Mouse (Mus musculus): ENCODE measurements around the gene Coa3. TPM values are rescaled to one million over a fixed set of nuclear protein-coding genes. Genes with fewer than 3 reads are reported as not detected.

The Coa3 gene
- polyA plus RNA-seq, 1 experiment from 2014 or later = 164 TPM

Other genes with a start within 250 kb of the Coa3 start
- gene Naglu, start 209.1 kb downstream of the Coa3 start, polyA plus RNA-seq (2015; fragmentation: Nextera tagmentation; extraction: Ambion mirVana) = 10.5 and 11.5 TPM in 2 replicates
- 0.10 and 0.13 TPM in 2 replicates for gene Hsd17b1, start 200.7 kb downstream of the Coa3 start, polyA plus RNA-seq (2015; fragmentation: Nextera tagmentation; extraction: Ambion mirVana)
- 37.3 and 40.5 TPM in 2 replicates for gene Coasy, start 196.5 kb downstream of the Coa3 start, polyA plus RNA-seq (2015; fragmentation: Nextera tagmentation; extraction: Ambion mirVana)
- gene Mlx, start 191.8 kb downstream of the Coa3 start, polyA plus RNA-seq (2015; fragmentation: Nextera tagmentation; extraction: Ambion mirVana) = 79.8 and 80.8 TPM in 2 replicates
- gene Psmc3ip, start 183.7 kb downstream of the Coa3 start, polyA plus RNA-seq (2015; fragmentation: Nextera tagmentation; extraction: Ambion mirVana) = 34.6 and 39.0 TPM in 2 replicates
- gene Retreg3, start 159.2 kb downstream of the Coa3 start, polyA plus RNA-seq (2015; fragmentation: Nextera tagmentation; extraction: Ambion mirVana) = 20.9 and 22.2 TPM in 2 replicates
- 73.0 and 80.2 TPM in 2 replicates for gene Tubg1, start 159.2 kb downstream of the Coa3 start, polyA plus RNA-seq (2015; fragmentation: Nextera tagmentation; extraction: Ambion mirVana)
- gene Tubg2, start 123.2 kb downstream of the Coa3 start, polyA plus RNA-seq (2015; fragmentation: Nextera tagmentation; extraction: Ambion mirVana) = 1.5 and 1.6 TPM in 2 replicates
- 0.32 and 0.53 TPM in 2 replicates for gene Cntnap1, start 108.6 kb downstream of the Coa3 start, polyA plus RNA-seq (2015; fragmentation: Nextera tagmentation; extraction: Ambion mirVana)
- gene Plekhh3, start 107.8 kb downstream of the Coa3 start, polyA plus RNA-seq (2015; fragmentation: Nextera tagmentation; extraction: Ambion mirVana) = 2.4 and 2.8 TPM in 2 replicates
- gene Ccr10, start 103.7 kb downstream of the Coa3 start, polyA plus RNA-seq (2015; fragmentation: Nextera tagmentation; extraction: Ambion mirVana) = 1.7 and 1.8 TPM in 2 replicates
- 13.7 and 13.8 TPM in 2 replicates for gene Ezh1, start 52.7 kb downstream of the Coa3 start, polyA plus RNA-seq (2015; fragmentation: Nextera tagmentation; extraction: Ambion mirVana)
- gene Ramp2, start 33.1 kb downstream of the Coa3 start, polyA plus RNA-seq (2015; fragmentation: Nextera tagmentation; extraction: Ambion mirVana) = 29.6 and 30.8 TPM in 2 replicates
- 132 and 149 TPM in 2 replicates for gene Vps25, start 25.4 kb downstream of the Coa3 start, polyA plus RNA-seq (2015; fragmentation: Nextera tagmentation; extraction: Ambion mirVana)
- 1.4 and 2.1 TPM in 2 replicates for gene Wnk4, start 18.5 kb downstream of the Coa3 start, polyA plus RNA-seq (2015; fragmentation: Nextera tagmentation; extraction: Ambion mirVana)
- 1.3 and 1.9 TPM in 2 replicates for gene Cntd1, start 102 bp downstream of the Coa3 start, polyA plus RNA-seq (2015; fragmentation: Nextera tagmentation; extraction: Ambion mirVana)
- gene Becn1, start 23.2 kb upstream of the Coa3 start, polyA plus RNA-seq (2015; fragmentation: Nextera tagmentation; extraction: Ambion mirVana) = 182 and 191 TPM in 2 replicates
- 123 and 135 TPM in 2 replicates for gene Psme3, start 37.1 kb upstream of the Coa3 start, polyA plus RNA-seq (2015; fragmentation: Nextera tagmentation; extraction: Ambion mirVana)
- gene Aoc2, start 45.9 kb upstream of the Coa3 start, polyA plus RNA-seq (2015; fragmentation: Nextera tagmentation; extraction: Ambion mirVana) = 0.76 and 1.0 TPM in 2 replicates
- gene Aoc3, start 51.5 kb upstream of the Coa3 start, polyA plus RNA-seq (2015; fragmentation: Nextera tagmentation; extraction: Ambion mirVana) = 0.69 and 0.78 TPM in 2 replicates
- gene G6pc, start 88.4 kb upstream of the Coa3 start, polyA plus RNA-seq (2015; fragmentation: Nextera tagmentation; extraction: Ambion mirVana) = 0.07 and 0.17 TPM in 2 replicates
- gene Aarsd1, start 138.5 kb upstream of the Coa3 start, polyA plus RNA-seq (2015; fragmentation: Nextera tagmentation; extraction: Ambion mirVana) = 67.6 and 70.6 TPM in 2 replicates
- gene Gm27029, start 145.7 kb upstream of the Coa3 start, polyA plus RNA-seq (2015; fragmentation: Nextera tagmentation; extraction: Ambion mirVana) = 1.5 and 2.2 TPM in 2 replicates
- gene Rundc1, start 146.0 kb upstream of the Coa3 start, polyA plus RNA-seq (2015; fragmentation: Nextera tagmentation; extraction: Ambion mirVana) = 13.2 and 16.1 TPM in 2 replicates
- 1.8 TPM in 2 replicates for gene Ptges3l, start 146.2 kb upstream of the Coa3 start, polyA plus RNA-seq (2015; fragmentation: Nextera tagmentation; extraction: Ambion mirVana)
- 550 and 596 TPM in 2 replicates for gene Rpl27, start 163.2 kb upstream of the Coa3 start, polyA plus RNA-seq (2015; fragmentation: Nextera tagmentation; extraction: Ambion mirVana)
- gene Ifi35, start 169.3 kb upstream of the Coa3 start, polyA plus RNA-seq (2015; fragmentation: Nextera tagmentation; extraction: Ambion mirVana) = 86.4 and 87.4 TPM in 2 replicates
- gene Rnd2, start 185.9 kb upstream of the Coa3 start, polyA plus RNA-seq (2015; fragmentation: Nextera tagmentation; extraction: Ambion mirVana) = 3.7 and 4.6 TPM in 2 replicates
- 24.7 and 25.3 TPM in 2 replicates for gene Vat1, start 187.1 kb upstream of the Coa3 start, polyA plus RNA-seq (2015; fragmentation: Nextera tagmentation; extraction: Ambion mirVana)

Data from thymus, postnatal 0 days (tissue).